Mouse (Mus musculus) thymus, postnatal 25 days (tissue): Measurements from ENCODE around the gene Wdr95.
"Not testable (repeated sequence)": the region's sequence is repeated elsewhere in the genome, so short reads cannot be mapped to it uniquely, and the experiment has no call there.

Experiments used
- DNase-seq: peaks from one replicate; pipeline ENCODE4 v3.0.0; 2022

Gene Wdr95

DNA sequence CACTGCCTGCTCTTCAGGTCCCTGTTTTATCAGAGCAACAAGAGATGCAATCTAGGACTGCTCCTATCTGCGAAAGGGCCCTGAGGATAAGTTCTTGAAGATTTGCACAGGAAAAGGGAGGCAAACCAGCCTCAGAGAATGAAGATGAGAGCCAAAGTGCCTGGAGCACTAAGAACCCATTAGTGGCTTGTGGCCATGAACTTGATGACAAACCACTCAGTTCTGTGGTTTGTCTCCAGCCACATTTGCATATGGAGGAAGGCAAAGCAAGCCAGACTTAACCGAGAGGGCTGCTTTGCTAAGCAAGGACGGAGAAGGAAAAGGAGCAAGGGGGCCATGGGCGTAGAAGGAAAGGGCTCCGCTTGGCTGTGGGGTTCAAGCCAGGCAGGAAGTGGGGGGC, 7.7 kb upstream of the Wdr95 start:
- no peak for DNase-seq

DNA sequence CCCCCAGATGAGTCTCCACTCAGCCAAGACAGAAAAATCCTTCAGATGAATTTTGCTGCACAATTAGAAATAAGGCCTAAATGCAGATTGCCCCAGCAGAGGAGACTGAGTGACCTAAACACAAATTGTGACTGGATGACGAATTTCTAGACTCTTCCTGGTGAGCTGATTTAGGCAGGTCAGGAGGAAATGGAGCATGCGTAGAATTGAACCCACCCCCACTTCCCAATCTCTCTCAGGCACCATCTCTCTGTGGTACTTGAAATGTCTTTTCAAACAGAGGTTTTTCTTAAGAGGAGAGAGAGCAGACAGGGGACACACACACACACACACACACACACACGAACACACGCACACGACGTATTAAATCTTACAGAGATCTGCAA, 4.6 kb upstream of the Wdr95 start:
- no peak for DNase-seq

DNA sequence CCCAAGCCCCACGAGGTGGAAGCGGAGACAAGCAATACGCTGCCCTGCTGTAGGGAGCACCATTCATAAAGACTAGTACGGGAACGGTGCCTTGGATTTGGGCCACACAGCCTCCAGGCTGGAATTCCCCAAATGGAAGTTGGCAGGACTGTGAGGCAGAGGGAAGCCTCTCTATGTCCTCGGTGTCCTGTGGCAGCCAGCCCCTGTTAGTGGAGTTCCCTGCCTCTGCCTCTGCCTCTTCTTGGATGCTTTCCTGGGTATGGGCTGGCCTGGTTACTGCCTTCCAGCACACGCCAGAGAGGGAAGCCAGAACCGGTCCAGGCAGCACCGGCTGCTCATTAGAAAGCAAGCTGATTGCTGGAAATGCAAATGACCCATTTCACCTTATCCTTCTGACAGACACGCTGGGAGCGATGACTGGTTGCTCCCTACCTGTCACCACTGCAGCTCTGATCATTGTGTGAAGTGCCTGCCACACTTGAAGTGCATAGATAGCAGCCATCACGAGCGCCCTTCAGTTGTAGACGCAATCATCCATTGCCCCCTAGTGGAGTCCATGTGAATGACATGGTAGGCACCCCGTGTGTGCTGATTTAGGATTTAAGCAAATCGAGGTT, 4.1 kb upstream of the Wdr95 start:
- DNase-seq, result peak; percentile 83

DNA sequence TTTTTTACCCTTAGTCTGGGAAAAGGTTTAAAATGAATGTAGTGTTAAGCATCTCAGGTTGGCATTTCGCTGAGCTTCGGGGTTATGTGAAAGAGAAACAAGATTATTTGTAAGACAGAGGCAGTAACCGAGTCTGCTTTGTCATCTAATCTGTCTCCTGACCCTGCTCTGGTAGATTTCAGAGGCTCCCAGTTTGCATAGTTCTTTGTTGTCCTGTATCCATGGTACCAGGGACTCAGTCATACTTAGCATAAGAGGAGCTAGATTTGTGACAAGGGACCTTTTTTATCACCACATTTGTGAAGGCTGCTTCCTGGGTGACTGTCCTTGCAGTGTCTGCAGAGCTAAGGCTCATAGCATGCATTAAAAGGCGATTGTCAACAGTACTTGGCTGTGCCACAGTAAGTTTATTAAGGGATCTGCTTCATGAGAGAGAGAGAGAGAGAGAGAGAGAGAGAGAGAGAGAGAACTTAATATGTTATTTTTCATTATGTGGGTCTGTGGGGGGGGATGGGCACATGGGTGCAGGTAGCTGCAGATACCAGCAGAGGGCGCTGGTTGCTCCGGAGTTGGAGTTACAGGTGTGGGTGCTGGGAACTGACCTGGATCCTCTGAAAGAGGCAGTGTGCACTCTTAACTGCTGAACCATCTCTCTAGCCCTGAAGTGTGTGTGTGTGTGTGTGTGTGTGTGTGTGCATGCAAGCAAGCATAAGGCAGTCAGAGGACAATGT, 3.3 kb upstream of the Wdr95 start:
- DNase-seq, result peak; percentile 17

GRCm38 (mm10) chr5:149526467-149526951, 2.0 kb upstream of the Wdr95 start:
- DNase-seq, result peak; percentile 53

DNA sequence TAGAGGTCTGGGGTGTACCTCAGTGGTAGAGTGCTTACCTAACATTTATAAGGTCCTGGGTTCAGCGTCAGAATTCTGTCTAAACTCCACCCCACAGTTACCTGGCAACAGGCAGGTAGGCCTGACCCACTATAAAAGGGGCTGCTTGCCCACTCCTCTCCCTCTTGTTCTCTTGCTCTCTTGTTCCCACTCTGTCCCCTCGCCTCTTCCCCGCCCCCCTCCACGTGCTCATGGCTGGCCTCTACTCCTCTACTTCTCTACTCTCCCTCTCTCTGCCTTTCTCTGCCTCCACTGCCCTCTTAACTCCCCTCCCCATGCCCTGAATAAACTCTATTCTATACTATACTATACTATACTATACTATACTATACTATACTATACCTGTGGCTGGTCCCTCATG, 1.2 kb upstream of the Wdr95 start:
- DNase-seq, result not testable (repeated sequence)

GRCm38 (mm10) chr5:149533847-149534246, 5.4 kb downstream of the Wdr95 start:
- DNase-seq, result no peak

DNA sequence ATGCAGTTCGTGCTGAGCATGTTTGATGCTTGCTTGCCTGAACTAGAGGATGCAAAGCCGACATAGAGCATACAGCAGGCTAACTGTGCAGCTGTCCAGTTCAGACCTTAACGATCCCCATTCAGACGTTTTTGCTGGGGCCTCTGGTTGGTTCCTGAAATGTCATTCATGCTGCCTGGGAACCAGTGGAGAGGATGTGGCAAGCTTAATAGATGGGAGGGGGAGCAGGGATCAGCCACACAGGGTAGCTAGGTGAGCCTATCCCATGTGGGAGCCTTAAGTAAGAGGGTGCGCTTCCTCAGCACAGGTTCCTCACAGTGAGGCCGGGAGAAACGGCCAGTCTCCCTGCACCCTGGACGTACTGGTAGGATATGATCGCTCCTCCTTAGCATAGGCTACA, 7.5 kb downstream of the Wdr95 start:
- DNase-seq, result no peak

DNA sequence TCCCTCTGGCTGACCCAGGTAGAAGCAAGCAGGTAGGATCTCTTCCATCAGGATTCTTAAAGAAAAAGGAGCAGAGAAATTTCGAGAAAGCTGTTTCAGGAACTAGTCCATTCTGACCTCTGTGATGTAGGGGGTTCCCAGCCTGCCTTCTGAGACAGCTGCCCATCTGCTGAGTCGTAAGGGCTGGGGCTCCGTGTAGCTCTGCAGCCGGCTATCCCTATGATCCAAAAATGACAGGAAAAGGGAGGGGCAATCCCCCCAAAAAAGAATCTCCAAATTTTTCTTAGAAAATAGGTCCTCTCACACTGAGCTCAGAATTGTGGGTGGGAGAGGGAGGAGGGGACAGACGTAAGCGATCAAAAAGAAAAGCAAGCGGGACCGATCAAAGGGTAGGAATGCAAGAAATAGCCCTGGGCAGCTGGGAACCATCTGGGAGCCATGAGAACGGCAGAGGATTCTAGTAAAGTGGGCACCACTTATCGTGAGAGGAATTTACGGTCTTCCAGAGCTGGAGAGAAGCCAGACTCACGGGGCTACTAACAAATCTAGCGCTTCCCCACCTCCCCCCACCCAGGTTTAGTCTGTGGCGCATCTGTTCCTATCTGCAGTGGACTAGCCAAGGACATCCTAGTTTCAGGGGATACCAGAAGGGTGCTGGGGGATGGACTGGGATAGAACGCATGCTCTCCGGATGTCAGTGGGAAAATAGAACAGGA, 9.5 kb downstream of the Wdr95 start:
- DNase-seq, result no peak

DNA sequence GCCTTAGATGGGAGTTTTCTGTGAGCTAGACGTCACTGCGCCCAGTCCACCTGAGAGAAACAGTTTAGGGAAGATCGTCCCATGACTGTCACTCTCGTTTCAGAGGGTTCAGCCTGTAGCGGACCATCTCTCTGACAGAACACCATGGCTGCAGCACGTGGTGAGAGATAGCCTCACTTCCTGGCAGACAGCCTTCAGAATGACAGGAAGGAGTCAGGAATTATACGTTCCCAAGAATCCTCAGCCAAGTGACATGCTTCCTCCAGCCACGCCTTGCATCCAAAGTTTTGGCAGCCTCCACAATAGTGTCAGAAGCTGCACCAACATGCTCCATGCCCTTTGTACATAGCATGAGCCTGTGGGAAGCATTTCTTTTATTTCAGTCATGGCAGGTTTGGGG, 10.1 kb downstream of the Wdr95 start:
- DNase-seq, result no peak

DNA sequence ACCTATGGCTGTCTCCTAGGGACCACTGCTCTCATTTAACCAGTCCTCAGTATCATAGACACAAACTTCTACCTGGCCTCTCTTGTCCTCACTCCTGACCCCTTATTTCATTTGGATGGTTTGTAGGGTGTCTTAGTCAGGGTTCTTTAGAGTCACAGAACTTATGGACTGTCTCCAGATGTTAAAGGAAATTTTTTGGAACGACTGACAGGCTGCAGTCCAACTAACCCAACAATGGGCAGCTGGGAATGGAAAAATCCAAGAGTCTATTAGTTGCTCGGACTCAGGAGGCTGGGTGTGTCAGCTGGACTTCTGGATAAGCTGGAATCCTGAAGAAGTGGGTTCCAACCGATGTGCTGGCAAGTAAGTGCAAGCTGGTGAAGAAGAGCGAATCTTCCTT, 10.6 kb downstream of the Wdr95 start:
- no peak for DNase-seq

DNA sequence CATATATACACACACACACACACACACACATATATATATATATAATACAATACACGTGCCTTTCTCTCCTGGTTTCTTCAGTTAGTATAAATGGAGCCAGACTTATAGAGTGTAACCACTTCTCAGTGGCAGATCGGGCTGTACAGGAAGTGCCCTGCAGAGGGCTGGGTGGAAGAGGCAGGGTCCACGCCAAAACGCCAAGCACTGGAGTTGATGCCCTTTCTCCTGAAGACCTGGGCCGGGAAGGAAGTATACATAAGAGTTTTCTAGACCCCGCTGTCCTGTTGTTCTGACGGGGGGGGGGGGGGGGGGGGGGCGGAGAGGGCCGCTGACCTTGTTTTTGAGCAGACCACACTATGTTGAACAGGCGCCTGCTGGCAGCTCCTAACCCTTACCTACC, 22.7 kb downstream of the Wdr95 start:
- DNase-seq, result no peak

GRCm38 (mm10) chr5:149552742-149553141, 24.3 kb downstream of the Wdr95 start:
- DNase-seq, result peak; percentile 29

DNA sequence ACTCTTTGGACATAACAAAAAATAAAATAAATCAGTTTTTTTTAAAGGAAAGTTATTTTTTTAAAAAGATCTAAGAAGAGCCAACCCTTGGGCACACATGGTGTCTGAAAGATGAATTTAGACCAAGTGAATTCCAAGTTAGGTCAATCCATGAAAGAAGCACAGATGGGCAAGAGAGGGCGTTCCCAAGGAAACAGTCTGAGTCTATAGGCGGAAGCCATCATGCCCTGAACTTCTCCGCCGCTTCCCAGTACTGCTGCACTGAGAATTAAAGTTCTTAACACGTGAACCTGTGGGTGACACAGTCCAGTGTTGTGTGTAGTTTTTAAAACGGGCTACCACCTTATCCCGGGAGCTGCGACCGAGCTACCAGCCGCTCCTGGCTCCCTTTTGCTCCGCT, 24.9 kb downstream of the Wdr95 start:
- no peak for DNase-seq

DNA sequence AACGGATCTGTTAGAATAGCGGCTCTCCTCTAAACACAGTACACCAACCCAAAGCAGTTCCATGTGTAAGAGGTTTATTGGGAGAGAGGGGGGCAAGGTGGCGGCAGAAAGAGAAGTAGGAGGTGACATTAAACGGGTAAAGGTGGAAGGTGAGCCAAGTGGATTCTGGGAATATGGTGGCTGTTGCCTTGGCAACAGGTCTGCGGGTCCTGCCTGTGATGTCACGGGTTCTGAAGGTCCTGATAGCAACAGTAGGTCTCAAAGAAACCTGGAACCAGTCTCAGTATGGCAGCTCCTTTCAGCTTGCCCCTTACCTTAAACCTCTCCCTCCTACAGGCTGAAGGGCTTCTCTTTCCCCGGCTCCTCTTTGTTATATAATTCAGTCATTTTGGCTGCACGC, 25.9 kb downstream of the Wdr95 start:
- no peak for DNase-seq

DNA sequence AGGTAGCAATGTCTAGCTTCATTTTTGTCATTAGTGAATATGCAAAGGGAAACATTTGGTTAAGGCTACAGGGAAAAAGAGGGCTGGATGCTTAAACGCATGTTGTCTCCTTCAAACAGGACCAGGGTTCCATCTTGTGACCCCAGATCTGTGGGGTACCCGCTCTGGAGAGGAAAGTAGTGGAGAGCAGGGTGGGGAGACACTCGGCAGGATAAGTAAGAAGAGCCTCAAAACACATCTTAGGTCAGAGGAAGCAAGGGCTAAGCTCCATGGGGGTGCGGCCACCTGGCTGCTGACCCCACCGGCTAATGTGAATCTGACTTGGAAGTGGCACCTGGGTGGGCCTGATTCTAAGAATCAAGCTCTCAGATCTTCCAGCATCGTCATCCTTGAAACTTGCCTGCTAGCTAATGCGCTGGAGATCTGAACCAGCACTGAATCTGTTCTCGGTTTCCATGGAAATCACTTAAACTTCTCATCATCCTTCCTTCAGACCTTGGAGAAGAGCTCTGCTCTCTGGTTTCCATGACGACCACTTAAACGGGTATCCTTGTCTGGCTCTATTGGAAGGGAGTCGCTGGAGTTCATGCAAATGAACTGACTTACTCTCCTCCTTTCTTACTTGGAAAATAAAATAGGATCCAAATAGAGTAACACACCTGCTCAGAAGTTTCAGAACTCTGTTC, 32.6 kb downstream of the Wdr95 start:
- DNase-seq, result no peak

DNA sequence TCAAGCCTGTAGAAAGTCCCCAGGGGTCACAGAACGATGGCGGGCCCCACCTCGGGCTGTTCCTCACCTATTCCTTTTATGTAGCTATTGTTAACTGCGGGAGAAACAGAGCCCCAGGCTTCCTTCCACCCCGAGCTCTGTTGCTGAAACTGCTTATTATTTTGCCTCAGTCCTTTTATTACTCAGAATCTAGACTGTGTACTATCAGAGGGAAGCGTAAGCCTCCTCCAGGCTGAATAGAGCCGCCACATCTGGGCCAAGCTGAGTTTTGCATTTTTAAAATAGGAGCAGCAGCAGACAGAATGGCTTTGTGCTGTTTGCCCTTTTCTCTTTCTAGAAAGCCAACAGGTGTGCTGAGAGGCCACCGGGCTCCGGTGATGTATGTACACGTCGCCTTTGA, 37.5 kb downstream of the Wdr95 start:
- no peak for DNase-seq

GRCm38 (mm10) chr5:149566957-149567356, 38.5 kb downstream of the Wdr95 start:
- no peak for DNase-seq

GRCm38 (mm10) chr5:149568993-149569392, 40.5 kb downstream of the Wdr95 start:
- no peak for DNase-seq

GRCm38 (mm10) chr5:149576977-149577376, 48.5 kb downstream of the Wdr95 start:
- DNase-seq, result no peak

DNA sequence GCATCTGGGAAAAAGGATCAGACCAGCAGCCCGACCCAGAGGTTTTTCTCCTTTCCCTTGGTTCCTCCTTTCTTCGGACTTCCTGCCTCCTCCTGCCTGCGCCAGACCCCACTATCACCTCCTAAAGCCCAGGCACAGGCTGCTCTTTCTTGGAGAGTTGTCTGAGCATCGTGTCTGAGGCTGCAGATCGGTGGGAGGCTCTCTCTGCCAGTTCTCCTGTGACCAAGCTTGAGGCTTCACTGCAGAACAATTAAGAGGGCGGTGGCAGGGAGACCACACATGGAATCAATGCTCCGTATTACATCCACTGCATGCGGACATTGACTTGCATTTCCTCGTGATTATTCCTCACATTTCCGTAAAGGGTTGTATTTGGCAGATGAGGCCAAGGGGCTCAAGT, 49.0 kb downstream of the Wdr95 start:
- DNase-seq, result no peak

DNA sequence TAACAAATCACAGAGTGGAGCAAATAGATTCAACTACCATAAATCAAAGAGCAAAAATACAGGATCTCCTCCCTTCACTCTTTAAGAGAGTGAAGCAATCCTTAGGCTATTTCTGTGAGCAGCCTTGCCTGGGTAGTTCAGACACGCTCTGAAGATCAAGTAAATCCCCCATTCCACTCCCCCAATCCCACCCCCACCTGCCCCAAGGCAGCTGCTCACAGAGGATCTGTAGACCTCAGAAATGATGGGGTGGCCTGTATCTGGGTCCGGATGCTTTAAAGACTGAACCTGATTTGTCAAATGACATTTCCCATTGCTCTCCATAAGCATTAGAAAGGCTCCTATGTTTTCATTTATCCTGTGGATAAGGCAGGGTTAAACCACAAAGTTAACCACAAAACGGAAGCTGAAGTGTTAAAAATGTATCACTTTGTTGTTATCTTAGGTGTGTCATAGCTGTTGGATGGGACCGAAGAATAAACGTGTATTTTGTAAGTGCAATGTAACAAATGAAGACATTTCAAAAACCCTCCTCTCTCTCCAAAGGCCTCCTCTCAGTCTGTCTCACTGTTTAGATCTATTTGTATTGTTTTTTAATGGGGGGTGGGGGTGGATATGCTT, 54.3 kb downstream of the Wdr95 start:
- DNase-seq, result no peak

GRCm38 (mm10) chr5:149583507-149583906, 55.0 kb downstream of the Wdr95 start:
- no peak for DNase-seq
